Mouse (Mus musculus): Measurements from ENCODE around the gene Sf3a2.

Gene Sf3a2

DNA sequence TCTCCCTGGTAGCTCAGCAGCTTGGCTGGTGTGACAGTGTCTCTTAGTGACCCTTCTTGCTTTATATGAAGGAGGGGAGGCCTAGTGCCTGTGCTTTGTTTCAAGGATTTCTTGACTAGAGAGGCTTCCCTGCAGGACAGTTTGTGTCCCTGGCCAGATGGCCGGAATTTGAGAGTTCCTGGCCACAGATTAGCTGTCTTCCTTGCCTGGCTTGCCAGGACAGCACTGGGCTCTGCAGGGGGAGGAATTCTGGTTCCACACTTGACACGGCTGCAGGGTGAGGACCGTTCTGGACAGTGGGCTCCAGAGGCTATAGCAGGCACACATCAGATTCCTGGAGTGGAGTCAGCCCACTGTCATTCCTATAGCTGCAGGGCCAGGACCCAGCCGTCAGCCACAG lies 22.3 kb upstream of the Sf3a2 start:
- no peak for DNase-seq (ENCODE audit: low spot score in 2 of 2)

DNA sequence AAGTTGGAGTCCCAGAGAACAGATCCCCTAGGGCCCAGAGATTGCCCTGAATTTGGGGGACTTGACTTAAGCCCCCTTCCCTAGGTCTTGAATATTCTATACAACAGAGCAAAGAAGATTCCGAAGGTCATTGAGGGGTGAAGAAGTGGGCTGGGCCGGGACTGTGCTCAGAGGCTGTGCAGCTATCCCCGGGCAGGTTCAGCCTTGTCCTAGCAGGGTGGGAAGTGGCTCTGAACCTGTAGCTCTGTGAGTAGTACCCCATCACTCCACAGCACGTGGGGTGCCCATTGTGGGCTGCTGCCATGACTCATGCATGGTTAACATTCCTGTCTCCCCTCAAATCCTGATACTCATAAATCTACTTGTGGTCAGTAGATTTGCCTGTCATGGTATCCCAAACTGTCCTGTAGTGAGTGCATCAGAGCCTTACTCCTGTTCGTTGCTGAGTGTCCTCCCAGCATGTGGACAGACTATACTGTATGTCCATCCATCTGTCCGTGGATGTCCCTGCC lies 21.6 kb upstream of the Sf3a2 start:
- no peak for DNase-seq (ENCODE audit: low spot score in 2 of 2)

DNA sequence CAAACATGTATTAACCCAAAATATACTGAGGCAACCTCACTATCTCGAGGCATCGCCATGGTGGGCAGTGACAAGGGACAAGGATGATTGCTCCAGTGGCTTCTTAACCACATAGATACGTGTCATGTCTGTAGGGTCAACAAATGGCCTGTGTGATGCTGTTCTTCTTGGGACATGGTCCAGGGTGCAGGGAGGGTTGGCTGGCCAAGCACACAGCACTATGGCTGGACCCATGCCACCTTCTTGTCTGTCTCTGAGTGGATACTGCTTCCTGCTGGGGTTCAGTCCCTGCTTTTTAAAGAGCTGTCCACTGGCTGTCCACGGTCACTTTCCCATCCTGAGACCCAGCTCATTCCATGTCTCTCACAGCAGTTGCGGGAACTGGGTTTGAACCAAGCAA lies 20.9 kb upstream of the Sf3a2 start:
- DNase-seq (ENCODE audit: low spot score in 2 of 2), result no peak

DNA sequence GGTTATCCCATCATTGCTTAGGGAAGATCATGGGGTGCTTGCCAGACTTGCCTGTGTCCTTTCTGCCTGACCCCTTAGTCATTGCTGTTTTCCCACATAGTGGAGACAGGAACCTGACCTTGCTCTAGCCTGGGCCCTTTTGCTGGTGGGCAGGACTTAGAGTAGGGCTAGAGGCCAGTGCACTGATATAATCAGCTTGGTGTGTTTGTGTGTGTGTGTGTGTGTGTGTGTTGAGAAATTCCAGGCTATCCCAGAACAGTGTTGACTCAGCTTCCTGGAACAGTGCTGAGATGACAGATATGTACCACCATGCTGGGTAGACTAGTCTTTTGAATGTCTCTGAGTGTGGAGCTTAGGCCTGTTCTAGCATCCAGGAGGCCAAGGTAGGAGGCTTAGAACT lies 18.4 kb upstream of the Sf3a2 start:
- DNase-seq (ENCODE audit: low spot score in 2 of 2), result no peak

DNA sequence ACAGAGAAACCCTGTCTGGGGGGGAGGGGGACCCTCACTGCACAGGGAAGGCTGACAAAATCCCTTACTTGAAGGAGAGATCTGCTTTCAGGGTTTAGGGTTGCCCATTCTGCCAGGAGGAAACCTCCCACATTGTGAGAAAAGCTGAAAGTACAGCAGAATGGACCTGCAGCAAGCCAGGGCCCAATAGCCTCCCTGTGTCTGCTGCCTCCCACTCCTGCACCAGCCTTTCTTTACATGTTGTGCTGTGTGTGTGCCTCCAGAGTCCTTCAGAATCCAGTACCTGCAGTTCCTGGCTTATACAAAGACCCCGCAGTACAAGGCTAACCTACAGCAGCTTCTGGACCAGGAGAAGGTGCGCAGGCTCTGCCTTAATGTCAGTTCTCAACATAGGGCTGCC lies 13.7 kb upstream of the Sf3a2 start:
- no peak for DNase-seq (ENCODE audit: low spot score in 2 of 2)

DNA sequence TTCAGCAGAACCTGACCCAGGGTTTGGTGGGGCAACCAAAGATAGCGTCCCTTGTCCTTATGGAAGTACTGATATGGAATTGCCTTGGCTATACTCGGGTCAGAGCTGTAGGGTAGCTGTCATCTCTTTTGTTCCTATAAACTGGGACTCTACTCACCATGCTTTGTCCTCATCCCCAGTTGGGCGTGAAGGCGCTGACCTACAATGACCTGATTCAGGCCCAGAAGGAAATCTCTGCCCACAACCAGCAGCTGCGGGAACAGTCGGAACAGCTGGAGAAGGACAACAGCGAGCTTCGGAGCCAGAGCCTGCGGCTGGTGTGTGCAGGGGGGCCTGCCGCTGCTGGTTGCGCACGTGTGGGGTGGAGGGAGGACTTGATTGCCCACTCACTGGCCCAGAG lies 13.1 kb upstream of the Sf3a2 start:
- peak; percentile 52 to 53 for DNase-seq (ENCODE audit: low spot score in 2 of 2)

DNA sequence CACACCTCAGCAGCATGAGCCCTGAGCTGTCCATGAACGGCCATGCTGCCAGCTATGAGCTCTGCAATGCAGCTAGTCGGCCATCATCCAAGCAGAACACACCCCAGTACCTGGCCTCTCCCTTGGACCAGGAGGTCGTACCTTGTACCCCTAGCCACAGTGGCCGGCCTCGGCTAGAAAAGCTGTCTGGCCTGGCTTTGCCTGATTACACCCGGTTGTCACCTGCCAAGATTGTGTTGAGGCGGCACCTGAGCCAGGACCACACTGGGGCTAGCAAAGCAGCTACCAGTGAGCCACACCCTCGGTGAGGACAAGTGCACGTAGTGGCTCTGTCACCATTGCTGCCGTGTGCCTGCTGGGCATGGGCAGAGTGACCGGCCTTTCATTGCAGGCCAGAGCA lies 12.0 kb upstream of the Sf3a2 start:
- no peak for DNase-seq (ENCODE audit: low spot score in 2 of 2)

DNA sequence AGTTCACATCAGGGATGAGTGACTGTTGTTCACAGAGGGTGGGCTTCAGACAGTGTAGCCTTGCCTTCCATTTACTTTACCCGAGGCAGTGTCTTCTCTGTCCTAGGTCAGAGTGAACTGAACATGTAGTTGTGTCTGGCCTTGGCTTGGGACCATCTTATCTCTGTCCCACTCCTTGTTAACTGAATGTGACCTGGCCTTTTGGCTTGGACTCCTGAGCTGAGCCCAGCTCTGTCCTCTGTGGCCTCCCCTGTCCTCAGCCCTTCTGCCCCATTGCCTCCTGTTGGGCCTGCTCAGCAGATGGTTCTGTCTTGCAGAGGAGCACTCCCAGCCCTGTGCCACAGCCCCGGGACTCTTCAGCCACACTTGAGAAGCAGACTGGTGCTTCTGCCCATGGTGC lies 10.5 kb upstream of the Sf3a2 start:
- DNase-seq (ENCODE audit: low spot score in 2 of 2), result peak; percentile 59 to 67

DNA sequence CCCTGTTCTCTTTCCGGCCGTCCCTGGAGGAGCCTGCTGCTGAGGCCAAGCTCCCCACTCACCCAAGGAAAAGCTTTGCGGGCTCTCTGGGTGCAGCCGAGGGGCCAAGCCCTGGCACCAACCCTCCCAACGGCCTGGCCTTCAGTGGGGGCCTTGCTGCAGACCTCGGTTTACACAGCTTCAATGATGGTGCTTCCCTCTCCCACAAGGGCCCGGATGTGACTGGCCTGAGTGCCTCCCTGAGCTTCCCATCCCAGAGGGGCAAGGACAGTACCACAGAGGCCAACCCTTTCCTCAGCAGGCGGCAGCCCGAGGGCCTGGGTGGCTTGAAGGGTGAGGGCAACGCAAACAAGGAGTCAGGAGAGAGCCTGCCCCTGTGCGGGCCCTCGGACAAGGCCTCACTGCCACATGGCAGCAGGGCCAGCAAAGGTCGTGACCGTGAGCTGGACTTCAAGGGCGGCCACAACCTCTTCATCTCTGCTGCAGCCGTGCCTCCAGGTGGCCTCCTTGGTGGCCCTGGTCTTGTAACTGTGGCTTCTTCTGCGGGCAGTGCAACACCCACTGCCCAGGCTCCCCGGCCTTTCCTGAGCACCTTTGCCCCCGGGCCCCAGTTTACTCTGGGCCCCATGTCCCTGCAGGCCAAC lies 7.1 kb upstream of the Sf3a2 start:
- no peak for DNase-seq (ENCODE audit: low spot score in 2 of 2)

DNA sequence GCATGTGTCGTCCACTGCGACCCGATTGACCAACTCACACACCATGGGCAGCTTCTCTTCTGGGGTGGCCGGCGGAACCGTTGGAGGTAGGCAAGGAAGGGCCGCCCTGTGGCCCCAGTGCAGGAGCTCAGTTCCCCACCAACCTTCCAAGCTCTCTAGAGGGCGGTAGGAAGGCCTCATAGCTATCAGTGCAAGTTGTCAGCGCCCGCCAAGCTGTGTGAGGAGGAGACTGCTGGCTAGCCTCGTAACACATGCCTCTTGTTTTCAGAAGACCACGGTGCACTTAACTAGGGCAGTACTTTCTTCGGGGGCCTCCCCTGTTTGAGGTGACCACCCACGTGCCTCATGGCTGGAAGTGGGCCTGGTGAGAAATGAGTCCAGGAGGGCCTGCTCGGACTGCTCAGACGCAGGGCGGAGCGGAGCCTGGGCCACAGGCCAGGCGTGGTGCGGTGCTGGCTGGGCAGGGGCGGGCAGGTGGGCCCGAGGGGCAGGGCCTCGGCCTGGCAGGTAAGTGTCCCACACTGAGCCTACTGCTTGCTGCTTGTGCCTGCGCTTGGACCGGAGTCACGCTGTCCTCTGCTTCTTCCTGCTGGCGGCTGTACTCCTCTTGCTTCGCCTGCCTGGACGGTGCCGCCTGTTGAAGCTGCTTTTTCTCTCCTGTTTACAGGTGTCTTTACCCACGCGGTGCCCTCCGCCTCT lies 6.4 kb upstream of the Sf3a2 start:
- peak in 1 of 2 experiments; percentile 43 for DNase-seq (ENCODE audit: low spot score in 2 of 2)

DNA sequence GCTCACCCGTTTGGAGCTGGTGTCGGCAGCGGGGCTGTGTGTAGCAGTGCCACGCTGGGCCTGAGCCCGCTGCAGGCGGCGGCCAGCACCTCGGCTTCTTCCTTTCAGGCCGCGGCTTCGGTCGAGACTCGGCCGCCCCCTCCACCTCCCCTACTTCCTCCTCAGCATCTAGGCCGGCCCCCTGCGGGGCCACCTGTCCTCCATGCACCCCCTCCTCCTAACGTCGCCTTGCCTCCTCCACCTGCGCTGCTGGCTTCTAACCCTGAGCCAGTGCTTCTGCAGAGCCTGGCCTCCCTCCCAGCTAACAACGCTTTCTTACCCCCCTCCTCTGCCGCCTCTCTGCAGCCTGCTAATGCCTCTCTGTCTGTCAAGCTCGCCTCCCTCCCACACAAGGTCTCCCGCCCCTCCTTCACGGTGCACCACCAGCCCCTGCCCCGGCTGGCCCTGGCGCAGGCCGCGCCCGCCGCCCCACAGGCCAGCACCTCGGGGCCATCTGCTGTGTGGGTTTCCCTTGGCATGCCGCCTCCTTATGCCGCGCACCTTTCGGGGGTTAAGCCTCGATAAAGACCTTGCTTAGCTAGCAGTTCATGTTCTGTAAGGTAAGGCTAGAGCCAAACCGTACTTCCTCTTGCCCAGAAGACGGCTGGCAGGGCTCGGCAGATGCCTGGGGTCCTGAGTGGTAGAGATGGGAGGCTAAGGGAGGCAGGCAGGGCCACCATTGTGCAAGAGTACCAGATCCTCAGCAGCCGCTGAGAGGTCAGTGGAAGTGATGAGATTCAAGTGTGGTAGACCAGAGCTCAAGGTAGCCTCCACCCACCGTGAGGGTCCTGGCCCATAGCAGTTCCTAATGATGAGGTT lies 5.6 kb upstream of the Sf3a2 start:
- no peak for DNase-seq (ENCODE audit: low spot score in 2 of 2)

DNA sequence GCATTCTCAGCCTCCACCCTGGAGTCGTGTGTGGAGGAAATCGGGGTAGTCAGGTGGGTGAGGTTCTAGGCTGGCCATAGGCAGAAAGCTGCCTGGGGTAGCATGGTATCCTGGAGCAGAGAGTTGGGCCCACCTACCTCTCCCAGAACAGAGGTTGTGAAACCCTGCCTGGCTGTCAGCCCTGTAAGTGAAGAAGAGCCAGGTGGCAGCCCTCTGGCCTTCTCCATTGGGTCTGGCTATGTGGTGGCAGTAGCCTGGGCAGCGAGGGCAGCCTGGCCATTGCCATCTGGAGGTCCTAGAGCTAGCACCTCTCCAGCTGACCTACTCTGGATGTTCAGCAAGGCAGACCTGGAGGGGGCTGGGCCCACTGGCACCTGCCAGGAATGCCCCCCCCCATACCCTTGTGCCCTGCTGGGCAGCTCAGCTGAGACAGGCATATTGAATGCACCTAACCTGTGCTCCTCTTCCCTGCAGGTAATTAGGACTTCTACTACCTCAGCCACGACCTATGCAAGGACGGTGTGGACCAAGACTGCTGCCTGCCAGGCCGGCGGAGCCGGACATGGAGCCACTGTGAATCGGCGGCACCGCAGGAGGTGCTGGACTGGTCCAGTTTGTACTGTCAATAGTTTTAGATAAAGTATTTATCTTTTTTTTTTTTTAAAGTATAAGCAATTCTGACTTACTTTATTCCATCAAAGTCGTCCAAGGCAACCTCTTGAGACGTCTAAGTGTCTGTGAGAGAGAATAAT lies 4.8 kb upstream of the Sf3a2 start:
- no peak for DNase-seq (ENCODE audit: low spot score in 2 of 2)

DNA sequence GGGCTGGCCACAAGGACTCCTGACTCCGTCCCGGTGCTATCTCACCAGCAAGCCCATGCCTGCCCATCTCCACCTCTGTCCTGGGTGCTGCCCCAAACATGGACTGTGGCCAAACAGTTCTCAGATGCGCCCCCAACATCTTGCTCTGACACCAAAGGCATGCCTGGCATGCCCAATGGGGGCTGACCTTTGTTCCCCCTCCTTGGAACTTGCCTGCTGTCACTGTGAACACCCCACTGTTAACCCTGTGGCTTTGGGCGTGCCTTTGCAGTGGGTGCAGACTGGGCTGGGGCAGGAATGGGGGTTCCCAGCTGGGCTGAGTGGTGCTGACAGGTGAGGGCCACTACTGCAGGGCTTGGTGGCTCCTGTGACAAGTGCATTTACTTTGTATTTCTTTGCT lies 4.2 kb upstream of the Sf3a2 start:
- DNase-seq (ENCODE audit: low spot score in 2 of 2), result no peak

DNA sequence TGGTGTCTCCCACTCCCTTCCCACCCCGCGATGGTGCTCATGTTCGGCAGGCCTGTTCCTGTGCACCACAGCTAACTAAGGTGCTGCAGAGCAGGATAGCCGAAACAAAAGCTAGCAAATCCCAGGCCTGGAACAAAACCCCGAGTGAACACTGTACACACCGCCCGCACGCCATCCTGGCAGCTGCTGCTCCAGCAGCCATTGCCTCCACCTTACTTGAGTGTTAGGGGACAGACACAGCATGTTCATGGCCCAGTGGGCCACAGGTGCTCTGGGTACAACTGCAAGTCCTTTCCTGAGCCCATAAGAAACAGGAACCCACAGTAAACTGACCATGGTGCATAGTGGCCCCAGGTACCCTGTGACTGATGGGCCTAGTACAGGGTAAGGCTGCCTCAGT lies 3.2 kb upstream of the Sf3a2 start:
- DNase-seq (ENCODE audit: low spot score in 2 of 2), result no peak

DNA sequence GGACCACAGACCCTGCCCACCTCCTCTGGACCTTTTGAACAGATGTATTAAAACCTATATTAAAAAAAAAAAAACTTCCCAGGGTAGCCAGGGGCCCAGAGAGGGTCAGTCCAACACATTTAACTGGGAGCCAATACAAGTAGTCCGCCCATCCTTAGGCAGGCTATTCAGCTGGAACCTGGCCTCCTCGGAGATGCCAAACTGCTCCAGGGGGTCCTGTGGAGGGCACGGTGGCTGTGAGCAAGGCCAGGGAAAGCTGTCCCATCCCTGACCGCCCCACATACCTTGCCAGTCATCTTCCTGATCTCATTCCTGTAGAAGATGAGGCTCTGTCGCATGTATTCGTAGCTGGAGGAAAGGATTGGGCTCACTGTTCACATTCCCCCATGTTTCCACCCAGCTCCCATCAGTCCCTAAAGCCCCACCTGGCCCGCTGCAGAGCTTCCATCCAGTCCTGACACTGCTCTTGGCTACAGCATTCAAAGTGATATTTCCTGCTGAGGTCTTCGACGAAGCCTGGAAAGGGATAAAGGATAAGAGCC lies 1.6 kb upstream of the Sf3a2 start:
- DNase-seq (ENCODE audit: low spot score in 2 of 2), result no peak

DNA sequence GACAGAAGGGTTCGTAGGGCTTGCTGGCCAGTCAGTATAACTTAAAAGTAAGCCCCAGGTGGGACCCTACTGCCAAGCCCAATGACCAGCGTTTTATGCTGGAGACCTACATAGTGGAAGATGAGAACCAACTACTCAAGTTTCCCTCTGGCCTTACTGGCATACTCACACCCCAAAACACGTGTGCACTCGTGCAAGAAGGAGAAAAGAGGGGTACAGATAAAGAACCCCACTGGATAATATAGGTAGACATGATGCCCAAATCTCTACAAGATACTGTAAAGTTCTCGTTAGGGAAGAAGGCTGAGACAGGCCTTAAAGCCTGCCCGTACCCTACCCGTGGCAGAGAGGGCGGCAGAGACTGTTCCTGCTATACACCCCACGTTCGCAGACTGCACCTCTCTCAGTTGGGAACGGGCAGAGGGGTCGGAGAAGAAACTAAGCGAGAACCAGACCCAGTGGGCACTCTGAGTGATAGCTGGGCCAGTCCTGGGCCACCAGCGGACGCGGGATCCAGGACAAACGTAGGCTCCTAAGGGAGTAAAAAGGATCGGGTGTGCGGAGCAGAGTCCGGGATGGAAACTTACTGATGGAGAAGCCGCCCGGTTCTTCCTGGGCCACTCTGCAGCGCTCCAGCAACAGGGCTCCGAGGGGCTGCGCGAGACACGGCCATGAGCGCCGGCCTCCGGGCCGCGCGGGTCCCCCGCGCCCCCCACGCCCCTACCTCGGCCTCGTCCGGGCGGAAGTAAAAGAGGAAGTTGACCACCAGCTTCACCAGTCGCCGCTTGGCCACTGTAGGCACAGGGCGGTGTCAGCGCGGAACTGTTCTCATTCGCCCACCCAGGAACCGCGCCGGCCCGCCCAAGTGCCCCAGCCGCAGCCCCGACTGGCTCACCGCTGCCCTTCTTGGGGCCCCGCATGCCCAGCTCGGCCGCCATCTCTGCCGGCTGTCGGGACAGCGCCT lies 530 bp upstream of the Sf3a2 start:
- no peak for DNase-seq (ENCODE audit: low spot score in 2 of 2)

DNA sequence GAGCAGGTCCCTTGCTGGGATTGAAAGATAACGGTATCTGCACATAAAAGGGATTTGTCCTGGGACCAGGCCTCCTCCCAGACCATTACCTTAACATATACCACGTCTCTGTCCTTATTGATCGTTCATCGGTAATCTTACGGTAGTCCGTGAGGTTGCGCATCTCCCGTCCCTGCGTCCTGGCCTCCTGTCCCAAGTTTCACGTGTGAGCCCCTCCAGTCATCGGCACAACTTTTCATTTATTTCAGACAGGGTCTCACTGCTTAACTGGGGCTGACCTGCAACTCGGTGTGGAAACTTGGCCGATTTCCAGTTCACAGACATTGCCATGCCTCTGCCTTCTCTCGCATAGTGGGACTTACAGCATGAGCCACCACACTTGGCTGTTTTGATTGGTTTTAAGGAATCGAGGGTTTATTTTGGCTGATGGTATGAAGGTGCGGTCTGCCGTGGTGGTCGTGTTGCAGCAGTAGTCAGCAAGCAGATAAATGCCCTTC lies 1.1 kb downstream of the Sf3a2 start:
- DNase-seq (ENCODE audit: low spot score in 2 of 2), result no peak

DNA sequence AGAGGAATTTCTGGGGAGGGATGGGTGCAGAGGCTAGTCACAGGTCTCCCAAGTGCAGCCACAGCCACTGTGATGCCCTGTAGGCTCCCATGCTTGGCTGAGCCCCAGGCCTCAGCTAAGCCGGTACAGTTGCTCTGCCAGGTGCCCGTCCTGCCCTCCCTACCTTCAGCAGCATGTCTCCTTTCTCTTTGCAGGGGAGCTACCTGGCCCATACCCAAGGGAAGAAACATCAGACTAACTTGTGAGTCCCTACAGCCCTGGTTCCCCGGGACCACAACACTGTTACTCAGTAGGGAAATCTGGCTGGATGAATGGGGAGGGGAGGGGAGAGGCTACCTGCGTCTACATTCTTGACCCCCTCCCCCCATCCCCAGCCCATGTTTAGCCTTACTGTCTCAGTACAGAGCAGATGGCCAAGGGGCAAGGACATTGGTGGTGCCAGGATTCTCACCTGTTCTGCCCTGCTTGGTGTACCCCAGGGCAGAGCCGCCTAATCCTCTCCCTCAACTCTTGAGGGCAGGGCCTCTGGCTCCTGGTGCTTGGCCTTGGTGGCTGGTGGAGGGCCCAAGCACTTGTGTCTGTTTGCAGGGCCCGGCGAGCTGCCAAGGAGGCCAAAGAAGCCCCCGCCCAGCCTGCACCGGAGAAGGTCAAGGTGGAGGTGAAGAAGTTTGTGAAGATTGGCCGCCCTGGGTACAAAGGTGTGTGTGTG lies 4.4 kb downstream of the Sf3a2 start:
- DNase-seq (ENCODE audit: low spot score in 2 of 2), result no peak

DNA sequence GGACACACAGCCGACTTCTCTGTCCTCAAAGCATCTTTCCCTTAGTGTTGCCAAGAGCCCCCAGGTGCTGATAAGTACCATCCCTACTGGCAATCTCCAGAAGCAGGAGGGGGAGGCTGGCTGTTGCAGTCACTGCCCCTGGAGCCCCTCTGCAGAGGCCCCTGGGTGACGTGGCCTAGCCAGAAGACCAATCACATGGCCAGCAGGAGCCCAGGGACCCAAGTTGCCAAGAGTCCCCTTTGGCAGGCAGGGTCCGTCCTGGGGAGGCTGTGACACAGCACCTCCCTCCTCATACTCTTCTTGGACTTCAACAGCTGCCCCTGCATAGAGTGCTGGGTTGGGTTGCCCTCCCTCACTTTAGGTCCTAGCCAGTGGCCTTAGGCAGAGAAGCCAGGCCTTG lies 5.0 kb downstream of the Sf3a2 start:
- DNase-seq (ENCODE audit: low spot score in 2 of 2), result no peak

DNA sequence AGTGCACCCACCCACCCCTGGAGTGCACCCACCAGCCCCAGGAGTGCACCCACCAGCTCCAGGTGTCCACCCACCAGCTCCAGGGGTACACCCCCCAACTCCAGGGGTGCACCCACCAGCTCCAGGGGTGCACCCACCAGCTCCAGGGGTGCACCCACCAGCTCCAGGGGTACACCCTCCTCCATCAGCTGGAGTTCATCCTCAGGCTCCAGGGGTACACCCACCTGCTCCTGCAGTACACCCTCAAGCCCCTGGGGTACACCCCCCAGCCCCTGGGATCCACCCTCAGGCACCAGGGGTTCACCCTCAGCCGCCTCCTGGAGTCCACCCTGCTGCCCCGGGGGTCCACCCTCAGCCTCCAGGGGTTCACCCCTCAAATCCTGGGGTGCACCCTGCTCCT lies 6.3 kb downstream of the Sf3a2 start:
- DNase-seq (ENCODE audit: low spot score in 2 of 2), result no peak
